ENCODE assay signal across 8 mouse cellular contexts in genomic region chr17:12036205-12036604, GRCm38 (mm10).
DNase-seq lines count a peak whose midpoint lies in the region; ATAC-seq and TF ChIP-seq lines count a peak whose summit lies in the region.

No protein-coding gene starts in this region.

- no peak for TF ChIP-seq POLR2A in heart, adult 2 months (IDR thresholded peaks at IDR 0.05; ENCODE audit: insufficient read depth, low read depth, low read length)
- TF ChIP-seq POLR2A in CH12.LX (IDR thresholded peaks at IDR 0.05; ENCODE audit: low read depth, low read length): no peak

- no peak for ATAC-seq in heart, embryonic 11.5 days (replicated peaks; ENCODE audit: insufficient number of reproducible peaks, low FRiP score, low TSS enrichment)
- 0 out of 2 replicates have a peak, but pooled peaks have one; percentile 41 for ATAC-seq in megakaryocyte, adult 5-6 weeks (ENCODE audit: poor library complexity, severe bottlenecking)

- H3K4me2 ChIP-seq in heart, embryonic 11.5 days: no peak overlapping the region
- no peak overlapping the region for H3K4me2 ChIP-seq in CH12.LX (ENCODE audit: insufficient read depth, low read depth, poor library complexity, severe bottlenecking)

- DNase-seq in heart, adult 2 months: peak in 1 of 2 experiments; percentile 65
- DNase-seq in CH12.LX (ENCODE audit: extremely low read depth): peak; percentile 63
- peak; percentile 72 for DNase-seq in c-Kit-positive CD71-positive TER-119-negative erythroid progenitor cells, embryonic 14.5 days (ENCODE audit: low read depth)
- peak; percentile 35 to 69 for DNase-seq in frontal cortex, postnatal 14 days (ENCODE audit: low spot score in 2 of 2)
- DNase-seq in layer of hippocampus, postnatal 14 days (ENCODE audit: low spot score in 2 of 2): peak; percentile 70 to 79
- DNase-seq in spleen, postnatal 14 days (ENCODE audit: low spot score in 2 of 2): peak; percentile 49 to 69

- H3K27me3 ChIP-seq in heart, adult 2 months (ENCODE audit: control insufficient read depth, insufficient read depth, low read length): no peaks in the 10 kb centered on the region
- 0 out of 2 replicates have a peak, but pooled peaks cover 3% of the 10 kb centered on the region for H3K27me3 ChIP-seq in heart, embryonic 11.5 days (ENCODE audit: control insufficient read depth, insufficient read depth, low read length)
- no peaks in the 10 kb centered on the region for H3K27me3 ChIP-seq in CH12.LX (replicated peaks)

- 45% methylated on average over 6 of the region's 6 CpGs for WGBS in heart, adult 2 months
- WGBS in heart, embryonic 11.5 days (ENCODE audit: insufficient replicate concordance): 41% methylated on average over 6 of the region's 6 CpGs

- TF ChIP-seq CTCF in heart, adult 2 months (IDR thresholded peaks at IDR 0.05): peak; percentile 94
- TF ChIP-seq CTCF in CH12.LX (conservative IDR thresholded peaks at IDR 0.05 in 1 of 2, IDR thresholded peaks at IDR 0.05 in 1 of 2; ENCODE audit: low read depth in 2 of 2, low read length in 2 of 2): peak; percentile 89 to 91

- H3K36me3 ChIP-seq in heart, adult 2 months (ENCODE audit: control insufficient read depth, insufficient read depth, low read length): no peaks in the 10 kb centered on the region
- no peaks in the 10 kb centered on the region for H3K36me3 ChIP-seq in heart, embryonic 11.5 days (ENCODE audit: control insufficient read depth, insufficient read depth, low read length)
- H3K36me3 ChIP-seq in CH12.LX (replicated peaks in 1 of 2; ENCODE audit: control insufficient read depth in 1 of 2, insufficient read depth in 1 of 2, low read length in 1 of 2): no peaks in the 10 kb centered on the region

- in situ Hi-C loops in CH12.LX (cut with MboI; ENCODE audit: low pct_ligation_motif_present, low pct_unique_long_range_greater_than_20kb, low sequenced_read_pairs): loop anchor here (5.0 to 10.0 kb wide), 2 partner anchors 176 to 329 kb away; no protein-coding TSS in a partner anchor

- no peaks in the 10 kb centered on the region for H3K79me2 ChIP-seq in heart, adult 2 months (replicated peaks; ENCODE audit: control insufficient read depth, insufficient read depth, low read length)
- H3K79me2 ChIP-seq in CH12.LX (replicated peaks; ENCODE audit: control insufficient read depth, extremely low read depth, insufficient read depth, poor library complexity, severe bottlenecking): no peaks in the 10 kb centered on the region

- 0 out of 2 replicates have a peak, but pooled peaks have one; percentile 15 for TF ChIP-seq EP300 in heart, adult 2 months (IDR thresholded peaks at IDR 0.05; ENCODE audit: insufficient read depth, low read depth, low read length)
- TF ChIP-seq EP300 in CH12.LX (IDR thresholded peaks at IDR 0.05; ENCODE audit: low read length): no peak

- intact Hi-C loops in heart, adult 2 months (cut with DNase I): loop anchor here (1.0 to 5.0 kb wide), 2 partner anchors 81 to 336 kb away; partner anchors contain the start of gene Agpat4

- H3K9me3 ChIP-seq in heart, embryonic 11.5 days (replicated peaks; ENCODE audit: control insufficient read depth, low read length): no peaks in the 10 kb centered on the region
- no peaks in the 10 kb centered on the region for H3K9me3 ChIP-seq in CH12.LX (replicated peaks; ENCODE audit: low read length)

- no peaks in the 10 kb centered on the region for H3K4me1 ChIP-seq in heart, adult 2 months (ENCODE audit: control insufficient read depth, insufficient read depth, low read length)
- H3K4me1 ChIP-seq in heart, embryonic 11.5 days (ENCODE audit: control insufficient read depth, insufficient read depth, low read length): 0 out of 2 replicates have a peak, but pooled peaks cover 3% of the 10 kb centered on the region
- H3K4me1 ChIP-seq in CH12.LX (ENCODE audit: control insufficient read depth in 1 of 2, insufficient read depth in 2 of 2): peaks cover 18 to 31% of the 10 kb centered on the region in 2 experiments

- H3K4me3 ChIP-seq in heart, adult 2 months: no peak overlapping the region
- H3K4me3 ChIP-seq in heart, embryonic 11.5 days (ENCODE audit: low read depth, low read length): no peak overlapping the region
- no peak overlapping the region for H3K4me3 ChIP-seq in CH12.LX (replicated peaks in 1 of 3; ENCODE audit: low read depth in 2 of 3, low read length in 2 of 3, poor library complexity in 1 of 3)

- dilution Hi-C loops in CH12.LX (cut with MboI; ENCODE audit: extremely low pct_ligation_motif_present, extremely low pct_unique_long_range_greater_than_20kb, low sequenced_read_pairs): no loop called here

- TF ChIP-seq RAD21 in CH12.LX (IDR thresholded peaks at IDR 0.05; ENCODE audit: low read depth, low read length): no peak; the same call in none of the 2 replicates

- H3K27ac ChIP-seq in heart, adult 2 months: no peak overlapping the region
- H3K27ac ChIP-seq in heart, embryonic 11.5 days (ENCODE audit: low read depth, low read length): no peak overlapping the region
- no peak overlapping the region for H3K27ac ChIP-seq in CH12.LX (ENCODE audit: insufficient read depth, low read depth)

- H3K9ac ChIP-seq in heart, adult 2 months (ENCODE audit: low read depth, low read length): no peak overlapping the region
- H3K9ac ChIP-seq in heart, embryonic 11.5 days (ENCODE audit: low read depth, low read length): no peak overlapping the region
- no peak overlapping the region for H3K9ac ChIP-seq in CH12.LX (ENCODE audit: insufficient read depth, low read depth)

TF ChIP-seq in CH12.LX, 34 proteins besides CTCF, POLR2A, EP300 and RAD21:
- TF ChIP-seq MAZ (IDR thresholded peaks at IDR 0.05; ENCODE audit: low read depth, low read length) (no peak), MAFK (IDR thresholded peaks at IDR 0.05; ENCODE audit: insufficient replicate concordance, low read length) (no peak), SMC3 (IDR thresholded peaks at IDR 0.05; ENCODE audit: low read depth, low read length) (peak; percentile 86), UBTF (IDR thresholded peaks at IDR 0.05; ENCODE audit: low read depth, low read length) (no peak), ZC3H11A (IDR thresholded peaks at IDR 0.05; ENCODE audit: low read depth, low read length) (peak; percentile 52), ZNF384 (IDR thresholded peaks at IDR 0.05; ENCODE audit: low read depth, low read length) (0 out of 2 replicates have a peak, but pooled peaks have one; percentile 10), USF1 (IDR thresholded peaks at IDR 0.05; ENCODE audit: low read depth, low read length) (no peak)
TF ChIP-seq in CH12.LX: peak in this region for 3.
